Mouse (Mus musculus): ENCODE measurements around the gene Gm45623.

Gene Gm45623

DNA sequence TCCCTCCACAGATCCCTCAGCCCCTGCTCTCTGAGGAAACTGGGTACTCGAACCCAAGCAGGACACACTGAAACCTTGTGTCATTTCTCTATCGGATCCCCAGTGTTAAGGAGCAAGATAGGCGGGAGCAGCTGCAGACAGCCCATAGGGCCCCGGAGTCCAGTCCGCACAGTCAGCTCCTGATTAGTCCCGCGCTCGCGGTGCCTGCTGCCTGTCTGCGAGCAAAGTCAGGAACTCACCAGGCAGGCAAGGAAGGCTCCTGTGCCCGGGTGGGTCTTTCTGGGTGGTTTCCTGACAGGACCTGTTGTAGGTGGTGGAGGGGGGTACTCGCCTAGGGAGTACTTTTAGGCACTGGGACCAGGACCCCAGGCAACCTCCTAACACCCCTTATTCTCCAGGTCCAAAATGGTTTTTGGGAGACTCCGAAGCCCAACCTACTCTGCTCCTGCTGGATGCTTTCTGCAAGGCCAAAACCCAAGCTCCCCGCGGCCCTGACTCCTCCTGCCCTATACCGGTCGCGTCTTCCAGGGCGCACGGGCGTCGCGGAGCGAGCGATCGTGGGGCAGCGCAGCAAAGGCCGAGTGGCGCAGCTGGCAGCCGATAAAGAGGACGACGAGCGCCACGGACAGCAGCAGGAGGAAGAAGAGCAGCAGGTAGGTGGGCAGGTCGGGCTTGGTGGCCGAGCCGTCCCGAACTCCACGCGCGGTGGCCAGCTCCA, 994 bp downstream of the Gm45623 start:
- no peak for DNase-seq (ENCODE audit: low read depth, low spot score)

DNA sequence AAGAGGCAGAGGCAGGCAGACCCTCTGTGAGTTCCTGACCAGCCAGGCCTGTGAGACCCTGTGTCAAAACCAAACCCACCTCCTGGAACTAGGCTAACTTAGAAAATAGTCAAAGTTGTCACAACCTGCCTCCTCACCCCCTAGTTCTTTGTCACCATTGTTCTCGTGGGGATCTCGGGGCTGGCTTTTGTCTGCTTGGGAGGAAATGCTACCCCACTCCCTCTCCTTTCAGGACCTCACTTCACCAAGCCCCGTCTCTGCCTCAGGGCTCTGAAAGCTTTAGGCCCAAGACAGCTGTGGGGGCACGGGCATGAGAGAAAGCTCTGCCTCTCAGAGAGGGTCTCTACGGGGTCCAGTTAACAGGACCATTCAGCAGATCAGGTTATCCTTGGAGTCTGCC, 1.9 kb downstream of the Gm45623 start:
- DNase-seq (ENCODE audit: low read depth, low spot score), result no peak

DNA sequence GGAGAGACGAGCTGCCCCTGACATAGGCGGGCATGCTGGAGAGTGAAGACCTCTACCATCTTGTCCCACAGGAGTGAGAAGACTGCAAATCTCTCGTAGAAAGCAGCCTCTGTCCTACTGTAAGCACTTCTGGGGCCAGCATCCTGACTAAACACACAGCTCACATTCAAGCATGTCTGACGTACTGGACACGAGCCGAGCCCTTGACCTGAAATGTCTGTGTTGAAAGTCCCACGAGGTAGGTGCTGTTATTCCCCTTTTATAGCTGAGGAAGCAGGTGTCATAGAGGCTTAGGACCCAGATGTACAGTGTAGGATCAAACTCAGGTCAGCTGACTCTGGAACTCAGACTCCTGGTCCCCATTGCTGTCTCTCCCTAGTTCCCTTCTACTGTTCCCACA, 4.2 kb downstream of the Gm45623 start:
- DNase-seq (ENCODE audit: low read depth, low spot score), result no peak

DNA sequence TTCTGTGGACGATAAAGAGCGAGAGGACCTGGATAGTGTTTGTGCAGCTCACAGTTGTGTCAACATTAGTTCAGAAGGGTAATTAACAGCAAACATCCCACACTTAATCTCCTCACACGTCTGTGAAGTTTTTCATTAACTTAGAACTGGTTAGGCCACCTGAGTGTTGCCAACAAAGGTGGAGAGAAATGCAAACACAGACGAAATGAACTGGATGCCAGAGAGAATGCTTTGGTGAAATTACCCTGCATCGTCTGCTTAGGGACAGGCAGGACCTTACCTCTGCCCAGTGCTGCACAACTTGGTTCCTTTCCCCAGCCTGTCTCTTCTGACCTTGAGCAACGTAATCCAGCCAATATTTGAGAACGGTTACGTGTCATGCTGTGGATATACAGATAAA, 6.1 kb downstream of the Gm45623 start:
- DNase-seq (ENCODE audit: low read depth, low spot score), result no peak

DNA sequence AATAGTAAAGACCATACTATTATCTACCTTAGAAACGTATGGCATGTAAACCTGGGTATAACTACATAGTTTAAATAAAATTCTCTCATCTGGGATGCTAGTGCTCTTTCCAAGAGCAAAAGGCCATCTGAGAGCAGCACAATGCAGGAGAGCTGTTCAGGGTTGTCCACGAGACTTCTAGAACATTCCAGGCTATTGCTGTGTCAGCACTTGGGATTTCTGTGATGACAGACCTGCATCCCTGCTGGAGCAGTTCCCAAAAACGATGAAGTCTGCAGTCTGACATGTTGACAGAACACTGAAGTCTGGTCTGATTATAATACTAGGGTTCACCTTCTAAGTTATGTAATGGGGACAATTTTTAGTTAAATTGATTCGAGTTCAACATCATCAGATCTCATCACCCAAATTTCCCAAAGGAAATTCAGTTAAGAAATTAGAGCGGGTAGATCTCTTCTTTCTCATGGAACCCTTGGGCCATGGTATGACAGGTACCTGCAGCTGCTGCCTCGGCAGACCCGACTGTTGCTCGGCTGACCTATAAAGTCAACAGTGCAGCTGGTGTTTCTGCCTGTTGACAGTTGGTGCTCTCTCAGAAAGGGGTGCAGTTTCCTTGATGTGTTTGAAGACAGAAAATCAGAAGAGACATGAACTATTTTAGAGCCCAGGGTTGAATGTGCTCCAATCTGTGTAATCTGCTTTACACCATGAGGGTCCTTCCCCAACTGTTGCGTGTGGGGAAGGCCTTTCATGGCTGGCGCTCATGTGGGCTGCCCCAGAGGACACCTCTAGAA, 6.7 kb downstream of the Gm45623 start:
- DNase-seq (ENCODE audit: low read depth, low spot score), result peak; percentile 8

DNA sequence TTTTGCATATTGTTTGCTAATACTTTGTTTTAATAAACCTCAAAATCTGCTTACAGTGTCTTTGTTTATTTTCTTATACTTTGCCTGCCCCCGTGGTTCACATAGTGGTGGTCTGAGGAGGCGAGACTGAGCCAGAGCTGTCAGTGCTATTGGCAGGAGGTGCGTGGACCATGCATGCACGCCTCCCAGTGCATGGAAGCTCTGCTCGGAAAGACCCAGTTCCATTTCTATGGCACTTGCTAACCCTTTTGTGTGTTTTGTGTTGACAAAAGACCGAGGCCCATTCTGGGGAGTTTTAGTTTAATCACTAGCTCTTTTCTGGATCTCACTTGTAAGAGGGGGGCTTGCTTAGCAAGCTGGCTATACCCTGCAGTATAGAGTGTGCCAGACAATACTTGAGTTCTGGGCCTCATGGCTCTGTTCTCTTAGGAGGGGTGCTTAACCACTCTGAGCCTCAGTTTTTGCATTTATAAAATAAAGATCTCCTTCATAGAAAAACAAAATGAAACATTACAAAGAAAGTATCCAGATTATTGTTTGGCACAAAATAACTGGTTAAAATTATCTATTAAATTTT, 11.2 kb downstream of the Gm45623 start:
- DNase-seq (ENCODE audit: low read depth, low spot score), result no peak

DNA sequence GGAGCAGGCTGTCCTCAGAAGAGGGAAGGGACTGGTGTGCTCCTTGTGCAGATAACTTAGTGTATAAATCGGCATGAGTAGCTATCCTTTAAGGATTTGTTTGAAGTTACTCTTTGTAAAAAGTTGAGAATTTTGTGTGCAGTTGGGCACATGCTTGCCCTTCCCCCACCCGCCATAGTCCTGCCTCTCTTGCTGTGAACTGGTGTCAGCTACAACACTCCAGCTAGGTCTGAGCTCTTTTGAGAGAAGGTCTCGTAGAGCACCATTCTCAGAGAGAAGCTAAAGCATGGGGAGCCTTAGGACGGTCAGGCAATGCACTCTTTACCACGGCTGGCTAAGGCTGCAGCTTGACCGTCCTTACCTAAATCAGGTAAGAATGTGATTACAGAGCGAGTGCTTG, 11.9 kb downstream of the Gm45623 start:
- DNase-seq (ENCODE audit: low read depth, low spot score), result no peak

DNA sequence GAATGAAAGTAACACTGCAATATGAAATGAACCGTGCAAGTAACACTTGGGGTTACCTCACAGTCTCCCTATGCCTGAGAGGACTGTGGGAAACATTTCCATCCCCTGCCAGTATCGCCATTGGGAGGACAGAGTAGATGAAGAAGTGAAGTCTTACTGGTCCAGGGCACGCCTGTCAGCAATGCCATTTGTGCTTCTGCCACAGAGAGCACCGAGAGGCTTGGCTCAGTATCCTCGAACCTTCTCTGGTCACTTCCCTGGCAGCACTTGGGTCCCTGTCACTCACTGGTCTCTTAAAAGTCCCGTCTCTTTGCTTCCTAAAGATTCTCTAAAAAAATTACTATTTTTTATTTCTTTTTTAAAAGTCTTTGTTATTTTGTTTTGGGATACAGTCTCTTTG, 13.1 kb downstream of the Gm45623 start:
- DNase-seq (ENCODE audit: low read depth, low spot score), result no peak

DNA sequence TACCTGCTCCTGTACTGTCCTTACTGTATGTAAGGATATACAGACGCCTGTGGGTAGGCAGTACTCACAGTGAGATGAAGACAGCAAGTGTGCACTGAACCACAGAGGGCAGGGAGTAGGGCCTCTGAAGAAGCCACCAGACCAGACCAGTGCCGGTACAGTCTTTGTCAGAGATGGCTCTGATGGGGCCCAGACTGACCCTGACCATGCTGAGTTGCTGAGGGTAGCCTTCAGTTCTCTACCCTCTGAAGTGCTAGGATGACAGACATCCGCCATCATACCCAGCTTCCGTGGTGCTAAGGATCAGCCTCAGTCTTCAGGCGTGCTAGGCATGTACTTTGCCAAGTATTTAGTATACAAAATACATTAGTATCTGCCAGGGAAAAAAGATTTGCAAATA, 14.1 kb downstream of the Gm45623 start:
- DNase-seq (ENCODE audit: low read depth, low spot score), result no peak

DNA sequence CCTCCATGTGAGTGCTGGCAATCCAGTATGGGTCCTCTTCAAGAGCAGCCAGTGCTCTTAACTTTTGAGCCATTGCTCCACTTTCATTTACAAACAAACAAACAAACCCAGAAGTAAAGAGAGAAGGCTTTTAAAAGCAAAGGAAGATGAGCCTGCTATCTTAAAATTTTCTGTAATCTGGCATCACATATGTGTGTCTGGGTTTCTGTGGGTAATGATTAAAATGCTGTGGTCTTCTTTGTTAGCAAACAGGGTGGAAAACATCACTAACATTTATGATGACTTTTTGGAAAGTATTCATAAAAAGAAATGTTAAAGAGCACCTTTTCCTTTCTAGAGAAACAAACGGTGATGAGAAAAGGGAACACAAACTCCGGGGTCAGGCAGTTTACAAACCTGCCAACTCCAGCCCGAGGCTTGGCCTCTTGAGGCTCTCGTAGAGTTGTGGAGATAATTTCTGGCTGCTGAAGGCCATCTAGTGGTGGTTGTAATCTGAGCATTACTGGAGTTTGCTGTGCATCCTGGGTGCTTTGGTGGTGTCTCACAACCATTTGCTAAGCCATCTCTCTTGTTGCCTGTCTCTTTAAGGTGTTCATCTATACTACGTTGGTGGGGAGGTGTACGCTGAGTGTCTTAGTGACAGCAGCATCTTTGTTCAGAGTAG, 18.3 kb downstream of the Gm45623 start:
- peak; percentile 58 for DNase-seq (ENCODE audit: low read depth, low spot score)

DNA sequence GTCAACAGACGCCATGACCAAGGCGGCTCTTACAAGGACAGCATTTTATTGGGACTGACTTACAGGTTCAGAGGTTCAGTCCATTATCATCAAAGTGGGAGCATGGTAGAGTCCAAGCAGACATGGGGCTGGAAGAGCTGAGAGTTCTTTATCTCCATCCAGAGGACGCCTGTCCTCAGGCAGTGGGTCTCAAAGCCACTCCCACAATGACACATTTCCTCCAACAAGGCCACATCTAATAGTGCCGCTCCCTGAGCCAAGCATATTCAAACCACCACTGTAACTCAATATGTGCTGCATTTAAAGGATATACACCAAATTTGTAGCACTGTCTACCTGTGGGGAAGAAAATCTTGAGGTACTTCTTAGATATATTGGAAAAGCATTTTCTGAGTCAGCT, 19.0 kb downstream of the Gm45623 start:
- no peak for DNase-seq (ENCODE audit: low read depth, low spot score)

DNA sequence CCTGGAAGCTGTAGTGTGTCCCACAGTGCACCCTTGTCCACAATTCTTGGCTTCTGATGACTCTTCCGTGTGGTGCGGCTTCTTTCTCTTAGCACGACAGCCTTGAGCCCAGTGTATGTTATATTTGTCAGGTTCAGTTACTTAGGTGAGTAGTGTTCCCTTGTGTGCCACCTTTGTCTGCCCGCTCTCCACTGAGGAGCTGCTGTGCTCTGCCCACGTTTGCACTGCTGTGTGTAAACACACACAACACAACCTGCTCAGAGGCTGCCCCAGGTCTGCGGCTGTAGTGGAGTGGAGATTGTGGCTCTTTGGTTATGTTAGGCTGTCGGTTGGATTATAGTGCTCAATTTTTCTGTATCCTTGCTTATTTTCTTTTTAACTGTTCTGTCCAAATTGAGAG, 24.6 kb downstream of the Gm45623 start:
- no peak for DNase-seq (ENCODE audit: low read depth, low spot score)

DNA sequence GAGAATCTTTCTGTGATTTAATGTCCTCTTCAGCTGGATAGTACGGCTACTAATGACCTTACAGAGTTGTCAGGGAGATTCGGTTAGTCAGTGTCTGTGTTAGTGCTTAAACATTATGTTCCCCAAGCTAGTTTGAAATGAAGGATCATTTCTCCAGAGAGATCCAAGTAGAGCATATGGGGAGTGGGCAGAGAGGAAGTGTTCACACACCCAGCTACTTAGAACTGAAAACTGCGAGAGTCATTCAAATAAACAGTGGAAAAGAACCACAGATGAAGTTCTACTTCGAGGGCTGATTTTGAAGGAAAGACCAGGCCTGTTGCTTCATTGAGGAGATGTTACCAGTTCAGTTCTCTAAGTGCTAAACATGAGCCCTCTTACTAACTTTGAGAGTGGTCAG, 27.1 kb downstream of the Gm45623 start:
- DNase-seq (ENCODE audit: low read depth, low spot score), result no peak

DNA sequence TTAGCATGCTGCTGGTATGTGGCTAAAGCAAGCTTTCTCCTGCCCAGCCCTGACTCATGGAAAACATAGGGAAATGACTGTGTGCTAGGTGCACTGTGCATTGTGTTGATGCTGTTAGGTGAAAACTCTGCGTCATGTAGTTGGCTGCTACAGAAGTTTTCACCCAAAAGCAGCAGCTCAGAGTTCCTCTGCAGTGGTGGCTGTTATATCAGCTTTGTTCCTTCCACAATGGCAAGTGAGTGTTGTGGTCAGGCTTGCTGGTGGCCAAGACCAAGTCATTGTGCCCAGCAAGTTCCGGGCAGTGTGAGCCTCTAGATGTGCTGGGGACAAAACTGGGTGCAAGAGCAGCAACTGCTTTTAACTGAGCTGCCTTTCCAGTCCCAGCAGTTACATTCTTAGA, 41.4 kb downstream of the Gm45623 start:
- DNase-seq (ENCODE audit: low read depth, low spot score), result no peak

DNA sequence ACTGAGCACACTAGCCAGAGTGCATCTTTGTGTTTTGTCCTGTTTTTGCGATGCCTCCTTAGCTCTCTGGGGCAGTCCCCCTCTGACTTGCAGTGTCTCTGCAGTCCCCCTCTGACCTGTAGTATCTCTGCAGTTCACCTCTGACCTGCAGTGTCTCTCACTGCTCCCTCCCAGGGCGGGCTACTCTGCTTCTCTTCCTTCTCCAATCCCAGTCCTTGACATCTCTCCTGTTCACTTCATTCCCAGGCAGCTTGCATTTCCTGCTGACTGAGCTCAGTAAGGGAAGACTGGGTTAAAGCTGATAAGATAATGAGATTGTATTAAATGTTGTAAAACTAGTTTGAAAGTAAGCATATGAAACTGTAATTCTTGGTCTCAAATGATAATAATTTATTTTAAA, 43.0 kb downstream of the Gm45623 start:
- DNase-seq (ENCODE audit: low read depth, low spot score), result no peak

DNA sequence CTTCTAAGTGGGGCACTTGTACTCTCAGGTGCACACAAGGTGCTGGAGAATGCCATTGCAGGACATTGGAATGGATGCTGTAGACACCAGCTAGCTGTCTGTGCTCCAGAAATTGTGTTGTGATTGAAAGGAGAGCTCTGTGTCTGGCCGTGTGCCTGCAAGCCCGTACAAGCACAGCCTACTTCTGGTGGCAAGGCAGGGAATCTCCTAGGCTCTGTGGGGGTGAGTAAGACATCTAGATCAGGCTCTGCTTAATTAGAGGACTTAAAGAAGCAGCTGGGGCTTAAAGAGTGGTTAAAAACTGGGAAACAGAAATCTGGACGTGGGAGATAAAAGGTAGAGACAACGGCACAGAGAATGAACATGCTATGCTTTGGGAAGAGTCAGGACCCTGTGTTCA, 46.0 kb downstream of the Gm45623 start:
- DNase-seq (ENCODE audit: low read depth, low spot score), result no peak

DNA sequence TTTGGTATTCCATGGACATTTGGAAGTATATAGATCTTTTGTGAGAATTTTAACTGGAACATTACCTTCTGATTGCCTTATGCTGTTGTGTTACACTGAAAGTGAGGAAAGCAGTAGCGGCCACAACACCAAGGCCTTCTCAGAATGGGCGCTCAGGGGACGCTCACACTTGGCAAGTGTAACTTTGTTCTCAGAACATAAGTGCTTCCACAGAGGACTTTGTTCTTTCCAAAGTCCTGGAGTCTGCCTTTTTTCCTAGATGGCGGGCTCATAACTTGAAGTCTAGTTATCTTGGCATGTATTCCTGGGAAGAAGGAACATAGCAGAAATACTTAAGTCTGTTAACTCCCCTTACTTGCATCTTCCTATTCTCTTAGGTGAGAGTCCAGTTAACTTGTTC, 46.5 kb downstream of the Gm45623 start:
- DNase-seq (ENCODE audit: low read depth, low spot score), result no peak

DNA sequence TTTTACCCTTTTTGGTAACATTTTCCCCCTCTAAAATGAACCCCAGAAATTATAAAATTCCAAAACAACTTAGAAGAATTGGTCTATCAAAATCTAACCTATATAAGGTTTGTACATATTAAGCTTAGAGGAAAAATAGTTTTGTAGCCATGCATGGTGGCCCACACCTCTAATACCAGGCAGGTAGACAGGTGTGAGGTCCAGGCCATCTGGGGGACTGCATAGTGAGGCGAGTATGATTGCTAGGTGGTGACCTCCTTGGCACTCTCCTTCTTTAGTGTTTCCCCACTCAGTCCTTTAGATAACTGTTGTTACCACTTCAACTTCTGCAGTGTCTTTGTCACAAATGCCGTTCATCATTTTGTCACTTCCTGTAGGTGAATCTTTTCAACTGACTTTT, 49.0 kb downstream of the Gm45623 start:
- DNase-seq (ENCODE audit: low read depth, low spot score), result no peak

DNA sequence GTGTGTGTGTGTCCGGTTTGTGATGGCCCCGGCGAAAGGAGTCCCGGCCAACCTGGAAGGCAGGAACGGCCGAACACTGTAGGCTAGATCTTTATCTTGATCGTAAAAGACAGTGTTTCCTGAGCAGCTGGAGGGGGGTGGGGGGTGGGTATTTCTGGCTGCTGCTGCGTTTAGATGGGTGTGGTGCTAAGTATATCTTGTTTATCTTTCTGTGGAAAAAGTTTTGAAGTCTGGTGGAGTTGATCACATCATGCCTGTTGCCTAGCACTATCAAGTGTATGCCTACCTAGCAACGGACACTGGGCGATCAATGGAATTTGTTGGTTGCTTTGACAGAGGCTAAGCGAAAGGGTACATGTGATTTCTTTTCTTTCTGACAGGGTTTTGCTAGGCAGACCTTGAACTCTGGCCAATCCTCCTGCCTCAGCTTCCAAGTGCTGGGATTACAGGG, 49.7 kb downstream of the Gm45623 start:
- no peak for DNase-seq (ENCODE audit: low read depth, low spot score)

DNA sequence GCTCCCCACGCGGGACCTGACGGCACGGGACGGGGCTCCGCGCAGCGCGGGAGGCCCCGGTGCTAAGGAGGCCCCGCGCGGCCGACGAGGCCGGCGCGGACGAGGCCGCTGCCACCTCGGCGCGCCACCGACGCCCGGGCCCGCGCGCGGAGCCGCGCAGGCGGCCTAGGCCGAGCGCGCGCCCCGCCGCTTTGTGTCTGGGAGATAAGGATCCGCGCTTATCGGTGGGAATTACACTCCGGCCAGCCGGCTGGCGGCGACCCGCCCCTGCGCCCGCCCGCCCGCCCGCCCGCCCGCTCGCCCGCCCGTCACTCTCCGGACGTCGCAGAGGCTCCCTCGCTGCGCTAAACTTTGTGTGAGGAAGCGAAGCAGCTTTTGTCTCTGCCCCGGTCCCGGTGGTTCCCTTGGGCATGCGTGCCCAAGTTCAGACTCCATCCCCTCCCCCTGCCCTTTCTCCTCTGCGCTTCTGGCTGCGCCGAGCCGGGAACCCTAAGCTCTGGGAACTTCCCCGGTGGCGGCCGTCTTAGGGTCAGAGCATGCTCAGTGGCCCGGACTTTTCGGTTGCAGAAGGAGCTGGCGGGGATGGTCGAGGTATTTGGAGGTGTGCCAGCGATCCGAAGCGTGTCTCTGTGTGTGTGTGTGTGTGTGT, 50.3 kb downstream of the Gm45623 start:
- peak; percentile 68 for DNase-seq (ENCODE audit: low read depth, low spot score)

DNA sequence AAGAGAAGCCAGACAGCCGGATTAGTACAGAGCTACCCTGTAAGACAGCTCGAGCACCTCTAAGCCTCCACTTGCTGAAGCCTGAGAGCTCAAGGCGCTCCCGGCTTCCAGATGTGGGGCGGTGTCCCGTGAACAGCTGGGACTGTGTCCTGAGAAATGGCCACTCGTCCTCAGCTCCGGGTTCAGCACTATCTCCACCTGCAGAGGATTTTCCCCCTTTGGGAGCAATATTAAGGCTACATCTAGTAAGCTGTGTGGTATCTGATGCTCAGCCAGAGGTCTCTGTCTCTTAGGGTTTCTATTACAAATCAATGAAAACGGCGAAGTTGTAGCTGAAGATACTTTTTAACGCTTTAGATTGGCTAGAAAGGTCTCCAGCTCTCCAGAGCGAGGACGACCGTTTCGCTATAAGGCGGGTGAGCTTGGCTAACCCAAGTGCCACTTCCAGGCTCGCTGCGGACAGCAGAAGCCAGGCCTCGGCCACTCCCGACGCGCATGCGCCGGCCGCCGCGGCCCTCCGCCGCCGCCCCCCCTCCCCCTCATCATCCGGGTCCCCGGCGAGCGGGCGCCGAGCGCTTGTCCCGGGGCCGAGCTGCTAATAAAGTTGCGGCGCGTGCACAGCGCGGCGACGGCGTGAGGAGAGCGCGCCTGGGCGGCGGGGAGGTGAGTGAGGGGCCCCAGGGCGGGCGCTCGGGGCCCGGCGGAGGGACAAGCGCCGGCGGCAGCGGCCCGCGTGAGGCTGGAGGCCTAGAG, 51.0 kb downstream of the Gm45623 start, which contains the start of gene Smad5:
Smad5 (plus strand) TSS at position 542 of the 753 bp plus-strand sequence.
- peak; percentile 84 for DNase-seq (ENCODE audit: low read depth, low spot score)

All from 3T3-L1 (cell line).